Mouse (Mus musculus): ENCODE measurements around the gene Flvcr1. TPM values are rescaled to one million over a fixed set of nuclear protein-coding genes. Genes with fewer than 3 reads are reported as not detected.
A peak's percentile ranks its signal among the peaks of the same experiment; 100 is the strongest.
"Not testable (repeated sequence)": the region's sequence is repeated elsewhere in the genome, so short reads cannot be mapped to it uniquely, and the experiment has no call there.

Flvcr1 gene
- polyA plus RNA-seq, 1 experiment from 2014 or later: 9.7 TPM

- Histone ChIP-seq H3K36me3 (no peaks in the 10 kb centered on the region), H3K4me1 (no peaks in the 10 kb centered on the region; the same call in 1 of the 2 replicates), H3K9ac (replicated peaks) (no peak within 1 kb of the TSS), H3K9me3 (no peaks in the 10 kb centered on the region), H3K27me3 (no peaks in the 10 kb centered on the region), H3K4me3 (no peak within 1 kb of the TSS), H3K27ac (replicated peaks) (no peak within 1 kb of the TSS), H3K4me2 (replicated peaks) (no peak within 1 kb of the TSS)
- no peak for ATAC-seq (ENCODE audit: low FRiP score, low read depth)
- WGBS: 74% methylated on average over 6 of the region's 6 CpGs
These were observed 10.8 kb upstream of the Flvcr1 start, which contains the start of gene Spata45 for GRCm38 (mm10) chr1:191036554-191037334. Gene Spata45 (plus strand): TSS chr1:191036639.

- Histone ChIP-seq H3K4me3 (no peak overlapping the region), H3K36me3 (no peaks in the 10 kb centered on the region), H3K4me1 (no peaks in the 10 kb centered on the region; the same call in 1 of the 2 replicates), H3K9ac (replicated peaks) (no peak overlapping the region), H3K9me3 (no peaks in the 10 kb centered on the region), H3K4me2 (replicated peaks) (no peak overlapping the region), H3K27me3 (no peaks in the 10 kb centered on the region), H3K27ac (replicated peaks) (no peak overlapping the region)
- no peak for ATAC-seq (ENCODE audit: low FRiP score, low read depth)
- WGBS: 18% methylated on average over 4 of the region's 4 CpGs
These were observed 9.7 kb upstream of the Flvcr1 start for GRCm38 (mm10) chr1:191035649-191036048.

GRCm38 (mm10) chr1:191030922-191031425 is 5.0 kb upstream of the Flvcr1 start:
- WGBS: 81% methylated on average over 6 of the region's 6 CpGs
- not testable (repeated sequence) for ATAC-seq (ENCODE audit: low FRiP score, low read depth); H3K4me3 ChIP-seq

GRCm38 (mm10) chr1:191030182-191030581 is 4.2 kb upstream of the Flvcr1 start:
- no peak for ATAC-seq (ENCODE audit: low FRiP score, low read depth)
- Histone ChIP-seq H3K27me3 (no peaks in the 10 kb centered on the region), H3K4me1 (peaks cover 10% of the 10 kb centered on the region), H3K9ac (replicated peaks) (no peak overlapping the region), H3K36me3 (no peaks in the 10 kb centered on the region), H3K4me2 (replicated peaks) (no peak overlapping the region), H3K4me3 (no peak overlapping the region), H3K9me3 (no peaks in the 10 kb centered on the region), H3K27ac (replicated peaks) (no peak overlapping the region)
- 58% methylated on average over 10 of the region's 10 CpGs for WGBS

More at GRCm38 (mm10) chr1:191030922-191031425, 5.0 kb upstream of the Flvcr1 start:
- not testable (repeated sequence) for H3K4me1 ChIP-seq; H3K36me3 ChIP-seq; H3K27me3 ChIP-seq; H3K9ac ChIP-seq (replicated peaks); H3K9me3 ChIP-seq; H3K4me2 ChIP-seq (replicated peaks); H3K27ac ChIP-seq (replicated peaks)

- H3K4me3 ChIP-seq: peak overlapping the region; percentile 82
- H3K4me1 ChIP-seq: peaks cover 19% of the 10 kb centered on the region
- peak; percentile 5 for ATAC-seq (ENCODE audit: low FRiP score, low read depth)
- H3K27ac ChIP-seq (replicated peaks): peak overlapping the region; percentile 89
- H3K36me3 ChIP-seq: peaks cover 6% of the 10 kb centered on the region
- no peaks in the 10 kb centered on the region for H3K27me3 ChIP-seq
- no peaks in the 10 kb centered on the region for H3K9me3 ChIP-seq
- H3K4me2 ChIP-seq (replicated peaks): peak overlapping the region; percentile 73
- H3K9ac ChIP-seq (replicated peaks): peak overlapping the region; percentile 89
- 2% methylated on average over 64 of the region's 69 CpGs for WGBS
These were observed 644 bp downstream of the Flvcr1 start for GRCm38 (mm10) chr1:191025016-191026012.

- ATAC-seq (ENCODE audit: low FRiP score, low read depth): not testable (repeated sequence)
These were observed 2.2 kb downstream of the Flvcr1 start for GRCm38 (mm10) chr1:191023806-191024205.

GRCm38 (mm10) chr1:191023140-191023539 is 2.8 kb downstream of the Flvcr1 start:
- 92% methylated on average over 2 of the region's 2 CpGs for WGBS
- H3K27ac ChIP-seq (replicated peaks): no peak overlapping the region
- ATAC-seq (ENCODE audit: low FRiP score, low read depth): no peak

More at GRCm38 (mm10) chr1:191023806-191024205, 2.2 kb downstream of the Flvcr1 start:
- not testable (repeated sequence) for H3K4me2 ChIP-seq (replicated peaks); H3K9me3 ChIP-seq; H3K27me3 ChIP-seq; H3K4me3 ChIP-seq; H3K27ac ChIP-seq (replicated peaks); H3K9ac ChIP-seq (replicated peaks)
- WGBS: 98% methylated on average over 6 of the region's 6 CpGs
- Histone ChIP-seq H3K36me3 (peaks cover 12% of the 10 kb centered on the region), H3K4me1 (peaks cover 19% of the 10 kb centered on the region)

GRCm38 (mm10) chr1:191021016-191021415 is 4.9 kb downstream of the Flvcr1 start:
- Histone ChIP-seq H3K4me1 (peaks cover 12% of the 10 kb centered on the region; the same call in 1 of the 2 replicates), H3K4me2 (replicated peaks) (no peak overlapping the region), H3K4me3 (no peak overlapping the region), H3K27ac (replicated peaks) (no peak overlapping the region), H3K9me3 (no peaks in the 10 kb centered on the region), H3K27me3 (no peaks in the 10 kb centered on the region), H3K36me3 (peaks cover 12% of the 10 kb centered on the region), H3K9ac (replicated peaks) (no peak overlapping the region)
- no peak for ATAC-seq (ENCODE audit: low FRiP score, low read depth)
- 94% methylated on average over 7 of the region's 7 CpGs for WGBS

More at GRCm38 (mm10) chr1:191023140-191023539, 2.8 kb downstream of the Flvcr1 start:
- Histone ChIP-seq H3K4me3 (no peak overlapping the region), H3K36me3 (peaks cover 12% of the 10 kb centered on the region), H3K4me1 (peaks cover 19% of the 10 kb centered on the region), H3K9ac (replicated peaks) (no peak overlapping the region), H3K4me2 (replicated peaks) (no peak overlapping the region), H3K27me3 (no peaks in the 10 kb centered on the region), H3K9me3 (no peaks in the 10 kb centered on the region)

- no peak overlapping the region for H3K27ac ChIP-seq (replicated peaks)
- H3K4me2 ChIP-seq (replicated peaks): no peak overlapping the region
- no peak for ATAC-seq (ENCODE audit: low FRiP score, low read depth)
- H3K36me3 ChIP-seq: peaks cover 12% of the 10 kb centered on the region
- 88% methylated on average over 3 of the region's 3 CpGs for WGBS
- H3K9ac ChIP-seq (replicated peaks): no peak overlapping the region
- peaks cover 11% of the 10 kb centered on the region; the same call in 1 of the 2 replicates for H3K4me1 ChIP-seq
- no peaks in the 10 kb centered on the region for H3K9me3 ChIP-seq
- no peak overlapping the region for H3K4me3 ChIP-seq
- no peaks in the 10 kb centered on the region for H3K27me3 ChIP-seq
These were observed 5.6 kb downstream of the Flvcr1 start for GRCm38 (mm10) chr1:191020217-191020924.

GRCm38 (mm10) chr1:191019803-191020202 is 6.2 kb downstream of the Flvcr1 start:
- WGBS: 93% methylated on average over 5 of the region's 5 CpGs

GRCm38 (mm10) chr1:191014271-191014670 is 11.7 kb downstream of the Flvcr1 start:
- H3K27me3 ChIP-seq: no peaks in the 10 kb centered on the region
- no peaks in the 10 kb centered on the region for H3K4me1 ChIP-seq
- WGBS: 94% methylated on average over 3 of the region's 3 CpGs
- H3K9me3 ChIP-seq: no peaks in the 10 kb centered on the region
- no peak overlapping the region for H3K4me3 ChIP-seq
- peaks cover 50% of the 10 kb centered on the region for H3K36me3 ChIP-seq
- ATAC-seq (ENCODE audit: low FRiP score, low read depth): no peak
- H3K27ac ChIP-seq (replicated peaks): no peak overlapping the region
- H3K9ac ChIP-seq (replicated peaks): no peak overlapping the region
- H3K4me2 ChIP-seq (replicated peaks): no peak overlapping the region

More at GRCm38 (mm10) chr1:191019803-191020202, 6.2 kb downstream of the Flvcr1 start:
- no peak overlapping the region for H3K9ac ChIP-seq (replicated peaks)
- peaks cover 5% of the 10 kb centered on the region; the same call in 1 of the 2 replicates for H3K4me1 ChIP-seq
- H3K36me3 ChIP-seq: peaks cover 17% of the 10 kb centered on the region
- ATAC-seq (ENCODE audit: low FRiP score, low read depth): no peak
- H3K27me3 ChIP-seq: no peaks in the 10 kb centered on the region
- no peaks in the 10 kb centered on the region for H3K9me3 ChIP-seq
- H3K27ac ChIP-seq (replicated peaks): no peak overlapping the region
- no peak overlapping the region for H3K4me2 ChIP-seq (replicated peaks)
- no peak overlapping the region for H3K4me3 ChIP-seq

Data from midbrain, embryonic 12.5 days (tissue).